Mouse (Mus musculus) heart, embryonic 12.5 days (tissue): ENCODE results near the gene Elmo1. TPM values are rescaled to one million over a fixed set of nuclear protein-coding genes. Genes with fewer than 3 reads are reported as not detected.

Source experiments
- ATAC-seq: fragments of 200-750 bp; cut with Nextera tagmentation; 2 replicates; pipeline ENCODE4 v1.8.0; 2017; ENCODE audit warnings: moderate TSS enrichment, moderate library complexity; ENCODE audit not compliant: insufficient number of reproducible peaks, low FRiP score
- H3K27ac ChIP-seq: fragments of 300-500 bp; sonication (generic); 2 replicates; pipeline ENCODE4 v1.5.1; 2016; ENCODE audit warnings: mild to moderate bottlenecking, moderate library complexity; ENCODE audit not compliant: poor library complexity, severe bottlenecking
- H3K27me3 ChIP-seq: fragments of 300-500 bp; sonication (generic); replicated peaks from 2 replicates; pipeline ENCODE4 v1.6.1; 2016; ENCODE audit warnings: mild to moderate bottlenecking, moderate library complexity
- H3K36me3 ChIP-seq: fragments of 300-500 bp; sonication (generic); 2 replicates; pipeline ENCODE4 v1.6.1; 2016; ENCODE audit warnings: mild to moderate bottlenecking, moderate library complexity
- H3K4me1 ChIP-seq: fragments of 300-500 bp; sonication (generic); replicated peaks from 2 replicates; pipeline ENCODE4 v1.6.1; 2016; ENCODE audit warnings: mild to moderate bottlenecking
- H3K4me2 ChIP-seq: fragments of 300-500 bp; sonication (generic); 2 replicates; pipeline ENCODE4 v1.6.1; 2016; ENCODE audit warnings: mild to moderate bottlenecking, moderate library complexity
- H3K4me3 ChIP-seq: fragments of 300-500 bp; sonication (generic); 2 replicates; pipeline ENCODE4 v1.5.1; 2016; ENCODE audit warnings: mild to moderate bottlenecking
- H3K9ac ChIP-seq: fragments of 300-500 bp; sonication (generic); 2 replicates; pipeline ENCODE4 v1.6.1; 2016; ENCODE audit warnings: mild to moderate bottlenecking, moderate library complexity
- H3K9me3 ChIP-seq: fragments of 300-500 bp; sonication (generic); replicated peaks from 2 replicates; pipeline ENCODE4 v1.6.1; 2016; ENCODE audit warnings: mild to moderate bottlenecking, moderate library complexity
- WGBS: fragments of 180-500 bp; shearing (Covaris S2); methylation state at CpG from one replicate; pipeline ENCODE4 v1.1.7; 2016; 5-methylcytosine and 5-hydroxymethylcytosine counted together
- polyA plus RNA-seq: library from polyadenylated mRNA; unstranded; fragments of >200 nt; fragmentation: Nextera tagmentation; extraction: Ambion mirVana; gene quantifications from 2 replicates; pipeline ENCODE4 v1.2.1, GENCODE M21; 2016

The Elmo1 gene
- 8.8 and 9.4 TPM in 2 replicates for polyA plus RNA-seq

GRCm38 (mm10) chr13:20090133-20090710 is at the start of gene Elmo1:
Elmo1 (plus strand) TSS chr13:20090596.
- Histone ChIP-seq H3K4me2 (peak within 1 kb of the TSS; percentile 90), H3K27ac (peak within 1 kb of the TSS; percentile 61), H3K9ac (peak within 1 kb of the TSS; percentile 74), H3K4me1 (peaks cover 12% of the 10 kb centered on the region), H3K9me3 (peaks cover 3% of the 10 kb centered on the region; the same call in 1 of the 2 replicates), H3K4me3 (peak within 1 kb of the TSS; percentile 81), H3K36me3 (no peaks in the 10 kb centered on the region), H3K27me3 (0 out of 2 replicates have a peak, but pooled peaks cover 3% of the 10 kb centered on the region)
- peak; percentile 36 for ATAC-seq
- WGBS: under 1% methylated on average over 48 of the region's 49 CpGs

GRCm38 (mm10) chr13:20041169-20041830 is 49.1 kb upstream of the Elmo1 start:
- Histone ChIP-seq H3K4me2 (no peak overlapping the region), H3K9me3 (no peaks in the 10 kb centered on the region), H3K36me3 (no peaks in the 10 kb centered on the region), H3K27me3 (no peaks in the 10 kb centered on the region), H3K9ac (no peak overlapping the region), H3K4me1 (no peaks in the 10 kb centered on the region), H3K4me3 (no peak overlapping the region), H3K27ac (no peak overlapping the region)
- ATAC-seq: no peak
- WGBS: 23% methylated on average over 2 of the region's 2 CpGs

GRCm38 (mm10) chr13:20042856-20043255 is 47.5 kb upstream of the Elmo1 start:
- no peak for ATAC-seq
- no peak overlapping the region for H3K4me2 ChIP-seq
- no peaks in the 10 kb centered on the region for H3K36me3 ChIP-seq
- no peaks in the 10 kb centered on the region for H3K27me3 ChIP-seq
- H3K9ac ChIP-seq: no peak overlapping the region
- no peaks in the 10 kb centered on the region for H3K9me3 ChIP-seq
- WGBS: 71% methylated on average over 2 of the region's 2 CpGs
- H3K4me3 ChIP-seq: no peak overlapping the region
- H3K27ac ChIP-seq: no peak overlapping the region
- no peaks in the 10 kb centered on the region for H3K4me1 ChIP-seq

GRCm38 (mm10) chr13:20045350-20045749 is 45.0 kb upstream of the Elmo1 start:
- Histone ChIP-seq H3K27ac (no peak overlapping the region), H3K27me3 (no peaks in the 10 kb centered on the region; the same call in 1 of the 2 replicates), H3K4me3 (no peak overlapping the region), H3K4me2 (no peak overlapping the region), H3K9me3 (no peaks in the 10 kb centered on the region), H3K4me1 (no peaks in the 10 kb centered on the region), H3K9ac (no peak overlapping the region), H3K36me3 (no peaks in the 10 kb centered on the region)
- no peak for ATAC-seq
- 84% methylated on average over 2 of the region's 2 CpGs for WGBS

GRCm38 (mm10) chr13:20045836-20046235 is 44.6 kb upstream of the Elmo1 start:
- WGBS: 61% methylated on average over 5 of the region's 5 CpGs
- Histone ChIP-seq H3K27ac (no peak overlapping the region), H3K27me3 (no peaks in the 10 kb centered on the region; the same call in 1 of the 2 replicates), H3K36me3 (no peaks in the 10 kb centered on the region), H3K4me1 (no peaks in the 10 kb centered on the region), H3K9ac (no peak overlapping the region), H3K4me3 (no peak overlapping the region), H3K9me3 (no peaks in the 10 kb centered on the region), H3K4me2 (no peak overlapping the region)
- no peak for ATAC-seq

- H3K4me1 ChIP-seq: no peaks in the 10 kb centered on the region
- H3K36me3 ChIP-seq: no peaks in the 10 kb centered on the region
- no peaks in the 10 kb centered on the region for H3K9me3 ChIP-seq
- no peak overlapping the region for H3K9ac ChIP-seq
- WGBS: 80% methylated on average over 4 of the region's 4 CpGs
- no peak overlapping the region for H3K27ac ChIP-seq
- H3K4me3 ChIP-seq: no peak overlapping the region
- H3K27me3 ChIP-seq: no peaks in the 10 kb centered on the region; the same call in 1 of the 2 replicates
- ATAC-seq: no peak
- no peak overlapping the region for H3K4me2 ChIP-seq
Measured at GRCm38 (mm10) chr13:20046406-20046805, 44.0 kb upstream of the Elmo1 start.

- Histone ChIP-seq H3K36me3 (no peaks in the 10 kb centered on the region), H3K4me1 (no peaks in the 10 kb centered on the region), H3K27ac (no peak overlapping the region), H3K4me3 (no peak overlapping the region), H3K4me2 (no peak overlapping the region), H3K9me3 (no peaks in the 10 kb centered on the region), H3K9ac (no peak overlapping the region), H3K27me3 (no peaks in the 10 kb centered on the region; the same call in 1 of the 2 replicates)
- no peak for ATAC-seq
- 53% methylated on average over 14 of the region's 14 CpGs for WGBS
Measured at GRCm38 (mm10) chr13:20047926-20048836, 42.2 kb upstream of the Elmo1 start.

- no peak overlapping the region for H3K4me2 ChIP-seq
- H3K4me3 ChIP-seq: no peak overlapping the region
- ATAC-seq: no peak
- H3K36me3 ChIP-seq: no peaks in the 10 kb centered on the region
- 45% methylated on average over 2 of the region's 2 CpGs for WGBS
- H3K27me3 ChIP-seq: no peaks in the 10 kb centered on the region; the same call in 1 of the 2 replicates
- H3K9ac ChIP-seq: no peak overlapping the region
- H3K4me1 ChIP-seq: no peaks in the 10 kb centered on the region
- no peak overlapping the region for H3K27ac ChIP-seq
- no peaks in the 10 kb centered on the region for H3K9me3 ChIP-seq
Measured at GRCm38 (mm10) chr13:20048837-20049160, 41.6 kb upstream of the Elmo1 start.

GRCm38 (mm10) chr13:20049654-20050053 is 40.7 kb upstream of the Elmo1 start:
- H3K27ac ChIP-seq: no peak overlapping the region

GRCm38 (mm10) chr13:20050149-20050548 is 40.2 kb upstream of the Elmo1 start:
- no peaks in the 10 kb centered on the region for H3K9me3 ChIP-seq
- H3K27me3 ChIP-seq: no peaks in the 10 kb centered on the region; the same call in 1 of the 2 replicates
- H3K4me3 ChIP-seq: no peak overlapping the region
- no peak overlapping the region for H3K9ac ChIP-seq
- no peak overlapping the region for H3K4me2 ChIP-seq
- H3K27ac ChIP-seq: no peak overlapping the region
- no peaks in the 10 kb centered on the region for H3K4me1 ChIP-seq
- 88% methylated on average over 10 of the region's 10 CpGs for WGBS
- ATAC-seq: no peak
- H3K36me3 ChIP-seq: no peaks in the 10 kb centered on the region

More at GRCm38 (mm10) chr13:20049654-20050053, 40.7 kb upstream of the Elmo1 start:
- no peak overlapping the region for H3K4me3 ChIP-seq
- no peaks in the 10 kb centered on the region for H3K9me3 ChIP-seq
- H3K4me1 ChIP-seq: no peaks in the 10 kb centered on the region
- no peaks in the 10 kb centered on the region for H3K36me3 ChIP-seq
- no peaks in the 10 kb centered on the region; the same call in 1 of the 2 replicates for H3K27me3 ChIP-seq
- WGBS: 55% methylated on average over 8 of the region's 8 CpGs
- no peak overlapping the region for H3K9ac ChIP-seq
- ATAC-seq: no peak
- H3K4me2 ChIP-seq: no peak overlapping the region

- WGBS: 73% methylated on average over 1 of the region's 1 CpGs
- no peak overlapping the region for H3K27ac ChIP-seq
- H3K9me3 ChIP-seq: no peaks in the 10 kb centered on the region
- H3K27me3 ChIP-seq: no peaks in the 10 kb centered on the region
- no peak overlapping the region for H3K4me2 ChIP-seq
- no peak for ATAC-seq
- no peak overlapping the region for H3K4me3 ChIP-seq
- no peak overlapping the region for H3K9ac ChIP-seq
- H3K4me1 ChIP-seq: no peaks in the 10 kb centered on the region
- no peaks in the 10 kb centered on the region for H3K36me3 ChIP-seq
Measured at GRCm38 (mm10) chr13:20057926-20058325, 32.5 kb upstream of the Elmo1 start.
